Mouse (Mus musculus) gastrocnemius, postnatal 25 days (tissue): ENCODE measurements around the gene Cabin1. TPM values are rescaled to one million over a fixed set of nuclear protein-coding genes. Genes with fewer than 3 reads are reported as not detected.
A peak's percentile ranks its signal among the peaks of the same experiment; 100 is the strongest.
"Not testable (repeated sequence)": the region's sequence is repeated elsewhere in the genome, so short reads cannot be mapped to it uniquely, and the experiment has no call there.

ENCODE experiments used
- DNase-seq: peaks from one replicate; pipeline ENCODE4 v3.0.0; 2022
- total RNA-seq, 2 experiments: library from RNA; stranded (reverse); gene quantifications; 1 replicate in 1 of 2; 2 replicates in 1 of 2; pipeline ENCODE4 v1.2.3; 2021

Gene Cabin1
- total RNA-seq, 2 experiments from 2014 or later = 8.3 to 8.8 TPM

DNA sequence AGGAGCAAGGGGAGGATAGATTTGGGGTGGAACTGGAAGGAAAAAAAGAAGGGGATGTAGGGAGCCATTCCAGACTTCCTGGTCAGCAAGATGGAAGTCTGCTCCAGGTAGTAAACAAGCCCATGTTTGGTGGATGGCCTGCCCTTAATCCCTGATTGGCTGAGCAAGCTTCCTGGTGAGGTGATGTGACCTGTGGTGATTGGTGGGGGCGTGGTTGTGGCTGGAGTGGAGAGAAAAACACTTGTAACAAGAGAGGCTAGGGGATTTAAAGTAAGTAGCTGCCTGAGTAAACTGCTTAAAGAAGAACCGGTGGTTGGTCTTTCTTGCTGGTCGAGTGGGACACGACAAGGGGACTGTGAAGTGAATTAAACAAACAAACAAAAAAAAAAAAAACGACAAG is 3.6 kb upstream of the Cabin1 start:
- DNase-seq = not testable (repeated sequence)

GRCm38 (mm10) chr10:75766856-75767255 is 2.7 kb upstream of the Cabin1 start:
- no peak for DNase-seq

GRCm38 (mm10) chr10:75764519-75765473 is 655 bp upstream of the Cabin1 start:
- peak; percentile 13 for DNase-seq

DNA sequence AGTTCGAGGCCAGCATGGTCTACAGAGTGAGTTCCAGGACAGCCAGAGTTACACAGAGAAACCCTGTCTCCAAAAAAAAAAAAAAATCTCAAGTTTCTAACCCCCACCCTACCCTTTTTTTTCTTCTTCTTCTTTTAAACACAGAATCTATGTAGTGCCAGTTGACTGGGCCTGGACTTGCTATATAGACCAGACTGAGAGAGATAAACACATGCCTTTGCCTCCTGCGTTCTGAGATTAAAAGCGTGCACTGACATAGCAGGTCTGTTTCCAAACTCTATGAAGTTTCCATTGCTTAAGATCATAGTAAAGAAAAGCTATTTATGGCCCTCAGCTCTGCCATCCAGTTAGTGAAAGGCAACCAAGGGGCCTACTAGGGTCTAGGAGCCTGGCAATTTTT is 1.7 kb downstream of the Cabin1 start:
- no peak for DNase-seq

GRCm38 (mm10) chr10:75760311-75760710 is 3.8 kb downstream of the Cabin1 start:
- no peak for DNase-seq

DNA sequence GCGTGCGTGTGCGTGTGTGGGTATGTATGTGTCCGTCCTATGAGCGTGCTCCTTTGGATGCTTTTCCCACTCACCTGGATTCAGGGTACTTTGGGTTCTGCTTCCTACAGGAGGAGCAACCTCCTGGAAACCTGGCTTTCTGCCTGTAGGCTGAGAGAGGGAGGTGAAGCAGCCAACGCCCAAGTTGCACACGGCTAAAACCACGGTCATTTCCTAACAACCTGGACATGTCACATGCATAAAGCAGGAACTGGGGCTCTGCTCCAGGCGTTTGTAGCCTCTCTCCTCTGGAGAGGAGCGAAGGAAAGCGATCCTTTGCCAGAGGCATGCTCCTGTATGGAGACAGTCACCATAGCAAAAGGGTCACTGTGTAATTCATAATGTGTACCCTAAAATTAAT is 7.4 kb downstream of the Cabin1 start:
- DNase-seq = no peak

- peak; percentile 56 for DNase-seq
Measured at GRCm38 (mm10) chr10:75744017-75744416, 20.1 kb downstream of the Cabin1 start.

DNA sequence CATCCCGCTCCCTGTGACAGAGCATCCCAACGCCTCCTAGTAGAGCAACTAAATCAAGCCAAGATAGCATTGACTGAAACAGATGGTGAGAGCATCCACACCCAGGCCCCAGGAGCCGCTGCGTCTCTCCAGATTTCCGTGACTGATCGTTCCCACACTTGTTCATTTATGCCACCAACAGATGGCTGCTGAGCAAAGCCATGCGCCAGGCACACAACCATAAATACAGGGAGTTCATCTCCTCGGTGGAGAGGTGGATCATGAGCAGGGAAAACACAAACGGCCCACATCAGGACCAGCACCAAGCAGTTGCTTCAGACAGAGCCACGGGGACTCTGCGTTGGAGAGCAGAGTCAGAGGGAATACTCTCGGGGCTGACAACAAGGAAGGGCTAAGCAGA is 20.8 kb downstream of the Cabin1 start:
- DNase-seq = no peak

DNA sequence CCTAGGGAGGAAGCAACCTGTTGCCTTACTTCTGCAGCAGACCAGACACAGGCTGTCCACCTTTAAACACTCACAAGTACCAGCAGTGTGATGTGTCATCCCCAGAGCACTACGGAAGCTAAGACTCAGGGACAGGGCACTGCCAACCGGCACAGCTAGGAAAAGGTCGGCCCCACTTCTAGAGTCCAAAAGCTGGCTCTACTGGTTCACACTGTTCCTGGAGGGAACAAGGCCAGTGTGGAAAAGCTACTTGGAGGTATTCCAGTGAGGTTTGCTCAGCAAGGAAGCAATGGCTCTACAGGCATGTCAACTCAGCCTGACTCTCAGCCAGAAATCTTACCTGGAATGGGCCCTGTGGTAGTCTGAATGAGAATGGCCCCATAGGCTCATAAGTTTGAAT is 23.3 kb downstream of the Cabin1 start:
- DNase-seq = peak; percentile 16

DNA sequence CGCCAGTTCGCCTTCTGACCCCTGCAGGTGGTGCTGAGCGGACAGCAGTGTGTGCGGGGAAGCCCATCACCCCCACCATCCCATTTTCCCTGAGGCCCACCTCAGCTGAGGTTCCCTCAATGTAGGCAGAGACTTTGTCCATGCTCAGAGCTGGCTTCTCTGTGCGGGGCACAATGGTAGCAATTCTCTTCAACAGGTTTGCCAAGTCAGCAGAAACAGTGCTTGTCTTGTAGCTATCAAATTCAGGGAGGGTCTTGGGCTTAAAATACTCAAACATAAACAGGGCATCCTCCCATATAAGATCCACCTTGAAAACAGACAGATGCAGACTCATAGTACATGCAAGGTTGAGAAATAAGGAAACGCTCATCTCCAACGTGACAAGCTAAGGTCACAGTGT is 38.7 kb downstream of the Cabin1 start:
- no peak for DNase-seq

DNA sequence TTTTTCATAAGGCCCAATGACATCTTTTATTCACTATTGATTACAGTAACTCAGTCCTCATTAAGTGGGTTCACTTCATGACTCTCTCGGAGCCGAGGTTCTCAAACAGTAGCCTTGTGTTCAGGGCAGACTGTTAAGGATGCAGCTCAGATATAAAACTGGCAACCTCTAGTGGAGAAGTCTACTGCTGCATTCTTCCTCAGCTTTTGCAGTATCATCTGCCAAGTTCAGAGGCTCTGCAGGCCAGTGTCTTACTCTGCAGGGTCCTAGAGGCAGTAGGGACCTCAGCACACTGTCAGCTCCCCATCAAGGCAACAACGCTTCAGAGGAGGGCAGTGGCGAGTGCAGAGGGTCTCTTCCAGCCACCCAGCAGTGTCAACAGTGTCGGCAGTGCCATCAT is 43.9 kb downstream of the Cabin1 start:
- no peak for DNase-seq

- no peak for DNase-seq
Measured at GRCm38 (mm10) chr10:75714795-75715194, 49.3 kb downstream of the Cabin1 start.

DNA sequence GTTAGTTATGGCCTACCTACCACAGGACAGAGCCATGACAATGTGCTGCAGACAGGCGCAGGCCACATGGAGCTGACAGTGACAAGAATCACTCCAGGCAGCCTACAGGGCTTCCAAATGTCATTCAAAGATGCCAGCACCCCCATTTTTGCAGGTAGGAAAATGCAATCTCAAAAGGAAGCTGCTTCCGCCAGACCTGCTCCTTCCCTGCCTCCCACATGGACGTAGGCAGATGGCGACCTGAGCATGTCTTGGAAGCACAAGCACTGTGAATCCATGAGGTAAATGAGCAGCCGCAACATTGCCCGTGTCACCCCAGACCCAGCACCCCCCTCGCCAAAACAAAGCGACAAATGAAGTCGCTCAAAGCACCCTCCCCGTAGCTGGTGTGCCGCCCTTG is 51.1 kb downstream of the Cabin1 start:
- DNase-seq = no peak

- no peak for DNase-seq
Measured at GRCm38 (mm10) chr10:75710210-75710609, 53.9 kb downstream of the Cabin1 start.

- DNase-seq = no peak
Measured at GRCm38 (mm10) chr10:75709261-75709660, 54.9 kb downstream of the Cabin1 start.

- no peak for DNase-seq
Measured at GRCm38 (mm10) chr10:75708633-75708992, 55.5 kb downstream of the Cabin1 start.

DNA sequence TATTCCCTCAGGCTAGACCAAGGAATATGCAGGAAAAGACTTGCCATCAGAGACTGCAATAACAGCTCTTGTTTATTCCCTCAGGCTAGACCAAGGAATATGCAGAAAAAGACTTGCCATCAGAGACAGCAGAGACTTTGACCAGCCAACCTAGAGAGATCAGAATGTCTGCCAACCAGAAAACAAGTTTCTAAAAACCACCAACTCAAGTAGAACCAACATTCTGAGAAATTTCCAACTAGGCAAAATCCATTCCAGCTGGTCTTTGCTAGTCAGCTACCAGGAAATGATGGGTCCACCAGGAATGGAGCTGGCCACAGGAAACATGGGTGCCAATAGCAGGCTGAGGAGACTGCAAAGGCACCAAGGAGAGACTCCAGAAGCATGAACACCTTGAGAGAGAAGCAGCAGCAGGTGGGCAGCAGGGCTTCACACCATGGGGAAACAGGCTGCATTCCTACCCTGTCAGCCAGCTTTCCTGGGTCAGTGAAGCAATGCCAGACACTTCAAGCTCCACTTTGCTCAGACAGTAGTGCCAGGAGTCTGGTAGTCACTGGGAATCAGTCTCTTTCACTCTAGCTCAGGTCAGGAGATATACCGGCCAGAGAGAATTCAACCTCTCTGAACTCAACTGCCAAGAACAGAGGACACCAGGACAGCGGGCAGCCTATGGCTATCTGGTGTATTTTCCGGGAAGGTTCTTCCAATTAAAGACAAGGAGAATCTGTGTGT is 56.1 kb downstream of the Cabin1 start:
- no peak for DNase-seq

DNA sequence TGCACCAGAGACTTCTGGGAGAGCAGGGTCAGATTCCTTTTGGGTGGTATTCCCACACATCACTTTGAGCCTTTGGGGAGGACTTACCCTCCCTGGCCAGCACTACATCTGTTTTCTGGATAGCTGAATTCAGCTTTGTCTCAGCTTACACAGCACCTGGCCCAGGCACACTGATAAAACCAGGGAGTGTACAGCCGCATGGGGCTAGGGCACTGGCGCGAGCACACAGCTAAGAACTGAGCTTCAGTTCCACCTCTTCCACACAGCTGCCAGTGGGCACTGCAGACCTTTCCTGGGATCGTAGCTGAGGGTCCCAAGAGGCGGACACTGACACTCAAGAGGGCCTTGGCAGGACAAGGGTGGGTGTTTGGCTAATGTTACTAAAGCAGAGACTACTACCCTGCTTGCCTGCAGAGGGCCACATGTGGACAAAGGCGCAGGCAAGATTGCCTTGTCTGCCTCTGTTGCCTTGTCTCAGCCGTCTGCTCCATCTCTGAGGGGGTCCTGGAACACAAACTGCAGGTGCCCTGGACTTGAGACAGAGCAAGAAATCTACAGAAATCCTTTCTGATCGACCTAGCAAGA is 57.4 kb downstream of the Cabin1 start:
- no peak for DNase-seq

DNA sequence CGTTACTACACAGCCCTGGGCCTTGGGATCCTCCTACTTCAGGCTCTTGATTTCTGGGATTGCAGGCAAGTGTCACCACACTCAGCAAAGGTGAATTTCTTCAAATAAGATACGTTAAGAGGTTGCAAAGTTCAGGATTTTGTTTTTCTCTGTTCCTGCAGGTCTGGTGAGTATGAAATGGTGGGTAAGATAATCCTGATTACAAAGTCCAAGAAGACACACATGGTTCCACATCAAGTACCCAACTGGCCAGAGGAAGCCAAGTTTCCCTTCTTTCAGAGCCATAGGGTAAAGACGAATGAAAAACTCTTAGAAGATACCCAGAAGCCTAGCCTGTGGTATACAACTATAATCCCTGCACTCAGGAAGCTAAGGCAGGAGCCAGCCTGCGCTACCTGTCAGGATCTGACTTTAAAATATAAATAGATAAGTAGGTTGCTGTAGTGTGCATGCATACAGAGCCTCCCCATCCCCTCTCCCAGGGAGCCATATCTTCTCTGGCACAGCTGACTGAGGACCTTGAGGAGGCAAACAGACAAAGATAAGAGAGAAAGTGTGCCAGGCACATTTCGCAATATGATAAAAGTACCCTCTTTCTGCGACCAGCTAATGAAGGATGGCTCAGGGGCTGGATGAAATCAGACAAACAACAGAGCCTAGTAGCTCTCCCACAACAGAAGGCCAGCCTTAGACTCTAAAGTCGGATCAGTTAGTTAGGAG is 58.3 kb downstream of the Cabin1 start:
- DNase-seq = no peak

GRCm38 (mm10) chr10:75704212-75705185 is 59.6 kb downstream of the Cabin1 start:
- peak; percentile 86 for DNase-seq

GRCm38 (mm10) chr10:75703504-75703903 is 60.6 kb downstream of the Cabin1 start:
- no peak for DNase-seq
